Mouse (Mus musculus): Measurements from ENCODE around the gene Lats1. TPM values are rescaled to one million over a fixed set of nuclear protein-coding genes. Genes with fewer than 3 reads are reported as not detected.
"Not testable (repeated sequence)": the region's sequence is repeated elsewhere in the genome, so short reads cannot be mapped to it uniquely, and the experiment has no call there.

The Lats1 gene
- polyA plus RNA-seq, 1 experiment from 2014 or later = 2.2 TPM

DNA sequence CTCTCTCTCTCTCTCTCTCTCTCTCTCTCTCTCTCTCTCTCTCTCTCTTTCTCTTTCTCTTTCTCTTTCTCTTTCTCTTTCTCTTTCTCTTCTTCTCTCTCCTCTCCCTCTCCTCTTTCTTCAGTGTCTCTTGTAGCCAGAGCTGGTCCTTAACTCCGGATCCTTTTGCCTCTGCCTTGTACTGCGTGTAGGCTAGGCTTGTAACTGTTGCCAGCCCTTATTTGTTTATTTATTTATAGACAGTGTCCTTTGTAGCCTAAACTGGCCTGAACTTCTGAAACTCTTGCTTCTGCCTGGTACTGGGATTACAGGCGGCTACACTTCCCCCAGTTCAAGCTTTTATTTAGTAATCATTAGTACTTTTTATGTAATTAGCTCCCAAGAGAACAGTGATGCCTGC is 46.0 kb downstream of the Lats1 start:
- peak overlapping the region; percentile 73 for H3K4me3 ChIP-seq (replicated peaks)
- DNase-seq = no peak
- H3K27me3 ChIP-seq = no peaks in the 10 kb centered on the region
- WGBS (ENCODE audit: insufficient replicate concordance) = 16% methylated on average over 3 of the region's 3 CpGs
- H3K4me2 ChIP-seq = peak overlapping the region; percentile 86
- H3K4me1 ChIP-seq (replicated peaks) = peaks cover 27% of the 10 kb centered on the region
- no peak overlapping the region for H3K27ac ChIP-seq
- peak overlapping the region; percentile 80 for H3K9ac ChIP-seq
- H3K36me3 ChIP-seq = no peaks in the 10 kb centered on the region
- no peaks in the 10 kb centered on the region for H3K9me3 ChIP-seq (replicated peaks)
- no peak for ATAC-seq (ENCODE audit: low read depth)

DNA sequence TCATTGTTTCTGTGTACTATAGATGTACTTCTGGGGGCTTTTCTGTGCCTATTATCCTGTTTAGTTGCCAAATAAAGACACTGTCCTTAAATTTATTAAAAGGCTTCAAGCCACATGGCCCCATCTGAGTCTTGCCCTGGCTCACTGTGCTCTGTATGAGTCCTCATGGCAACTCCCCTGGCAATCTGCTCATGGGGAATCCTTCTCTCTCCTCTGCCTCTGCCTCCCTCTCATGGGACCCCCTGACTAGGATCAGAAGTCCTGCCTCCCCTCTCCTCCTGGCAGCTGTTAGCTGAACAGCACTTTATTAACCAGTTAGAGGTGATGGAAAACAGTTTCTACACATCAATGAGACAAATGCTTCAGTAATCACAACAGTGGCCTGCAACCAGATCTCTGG is 50.6 kb downstream of the Lats1 start:
- Histone ChIP-seq H3K36me3 (no peaks in the 10 kb centered on the region), H3K4me1 (replicated peaks) (peaks cover 29% of the 10 kb centered on the region), H3K4me3 (replicated peaks) (no peak overlapping the region), H3K9ac (no peak overlapping the region), H3K27ac (no peak overlapping the region), H3K4me2 (no peak overlapping the region), H3K27me3 (no peaks in the 10 kb centered on the region), H3K9me3 (replicated peaks) (no peaks in the 10 kb centered on the region)
- no peak for ATAC-seq (ENCODE audit: low read depth)
- DNase-seq = no peak

DNA sequence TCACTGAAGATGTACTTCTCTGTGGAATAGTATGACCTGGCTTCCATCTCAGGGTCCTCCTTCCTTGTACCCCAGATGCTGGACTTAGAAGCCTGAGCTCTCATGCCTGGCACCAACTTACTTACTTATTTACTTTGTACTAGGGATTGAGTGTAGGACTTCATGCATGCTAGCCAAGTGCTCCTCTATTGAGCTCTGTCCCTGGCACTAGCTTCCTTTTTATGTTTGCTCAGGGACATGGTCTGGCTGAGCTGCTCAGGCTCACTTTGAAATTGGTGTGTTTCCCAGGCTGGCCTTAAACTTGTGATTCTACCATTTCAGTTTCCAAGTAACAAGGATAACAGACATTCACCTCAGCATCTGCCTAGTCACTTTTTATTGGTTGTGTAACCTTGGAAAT is 56.1 kb downstream of the Lats1 start:
- Histone ChIP-seq H3K27ac (0 out of 2 replicates have a peak overlapping the region, but pooled peaks have one; percentile 1), H3K4me1 (replicated peaks) (peaks cover 28% of the 10 kb centered on the region), H3K9ac (no peak overlapping the region), H3K4me2 (no peak overlapping the region), H3K9me3 (replicated peaks) (no peaks in the 10 kb centered on the region), H3K27me3 (no peaks in the 10 kb centered on the region), H3K36me3 (peaks cover 5% of the 10 kb centered on the region), H3K4me3 (replicated peaks) (no peak overlapping the region)
- no peak for ATAC-seq (ENCODE audit: low read depth)
- DNase-seq = no peak

DNA sequence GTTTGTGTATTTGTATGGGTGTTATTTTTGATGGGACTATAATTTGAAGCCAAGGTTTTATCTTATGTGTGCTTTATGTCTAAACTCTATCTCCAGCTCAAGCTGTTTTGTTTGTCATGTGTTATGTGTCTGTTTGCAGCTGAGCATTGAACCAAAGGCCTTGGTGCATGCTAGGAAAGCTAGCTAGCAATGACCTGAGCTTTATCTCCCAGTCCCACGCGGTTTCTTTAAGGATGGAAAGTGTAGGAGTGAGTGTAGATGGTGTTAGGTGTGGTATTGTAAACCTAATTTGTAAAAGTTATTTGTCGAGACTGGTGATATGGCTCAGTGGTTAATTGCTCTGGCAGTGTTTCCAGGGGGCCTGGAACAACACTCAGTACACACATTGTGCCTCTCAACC is 56.9 kb downstream of the Lats1 start:
- Histone ChIP-seq H3K9ac (no peak overlapping the region), H3K4me1 (replicated peaks) (peaks cover 28% of the 10 kb centered on the region), H3K27me3 (no peaks in the 10 kb centered on the region), H3K27ac (peak overlapping the region; percentile 49), H3K36me3 (peaks cover 9% of the 10 kb centered on the region), H3K4me2 (no peak overlapping the region), H3K9me3 (replicated peaks) (no peaks in the 10 kb centered on the region), H3K4me3 (replicated peaks) (no peak overlapping the region)
- WGBS (ENCODE audit: insufficient replicate concordance) = 26% methylated on average over 3 of the region's 3 CpGs
- ATAC-seq (ENCODE audit: low read depth) (peak; percentile 84), DNase-seq (peak; percentile 19)

DNA sequence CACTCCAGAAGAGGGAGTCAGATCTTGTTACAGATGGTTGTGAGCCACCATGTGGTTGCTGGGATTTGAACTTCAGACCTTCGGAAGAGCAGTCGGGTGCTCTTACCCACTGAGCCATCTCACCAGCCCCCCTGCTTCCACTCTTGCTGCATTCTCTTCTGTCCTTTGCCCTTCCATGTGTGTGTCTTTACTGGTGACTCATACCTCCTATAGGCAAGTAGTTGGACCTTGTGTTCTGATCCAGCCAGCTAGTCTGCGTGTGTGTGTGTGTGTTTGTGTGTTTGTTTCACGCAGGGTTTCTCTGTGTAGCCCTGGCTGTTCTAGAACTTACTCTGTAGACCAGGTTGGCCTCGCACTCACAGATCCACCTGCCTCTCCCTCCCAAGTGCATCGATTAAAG is 64.5 kb downstream of the Lats1 start:
- peaks cover 64% of the 10 kb centered on the region for H3K36me3 ChIP-seq
- H3K9ac ChIP-seq; H3K27ac ChIP-seq; DNase-seq; H3K9me3 ChIP-seq (replicated peaks); H3K4me2 ChIP-seq; H3K27me3 ChIP-seq; H3K4me3 ChIP-seq (replicated peaks); H3K4me1 ChIP-seq (replicated peaks); ATAC-seq (ENCODE audit: low read depth): not testable (repeated sequence)
- 82% methylated on average over 6 of the region's 6 CpGs for WGBS (ENCODE audit: insufficient replicate concordance)

DNA sequence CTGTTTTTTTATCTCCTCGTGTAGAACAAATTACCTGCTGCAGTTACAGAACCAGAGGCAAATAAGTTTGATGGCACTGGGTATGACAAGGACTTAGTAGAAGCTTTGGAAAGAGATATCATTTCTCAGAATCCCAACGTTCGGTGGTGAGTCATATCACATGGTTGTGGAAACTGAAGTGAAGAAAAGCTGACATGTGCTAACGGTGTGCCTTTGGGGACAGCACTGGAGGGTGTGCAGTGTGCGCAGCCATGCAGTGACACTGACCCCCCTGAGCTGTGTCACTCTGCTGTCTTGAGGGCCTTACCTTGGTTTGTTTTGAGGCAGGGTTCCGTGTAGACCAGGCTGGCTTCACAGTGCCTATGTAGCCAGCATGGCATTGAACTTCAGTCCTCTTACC is 67.7 kb downstream of the Lats1 start:
- Histone ChIP-seq H3K36me3 (peaks cover 67% of the 10 kb centered on the region), H3K4me3 (replicated peaks) (no peak overlapping the region), H3K9ac (no peak overlapping the region), H3K9me3 (replicated peaks) (no peaks in the 10 kb centered on the region), H3K4me1 (replicated peaks) (no peaks in the 10 kb centered on the region), H3K4me2 (no peak overlapping the region), H3K27me3 (no peaks in the 10 kb centered on the region), H3K27ac (no peak overlapping the region)
- no peak for DNase-seq
- ATAC-seq (ENCODE audit: low read depth) = peak; percentile 26; the same call in 1 of the 2 replicates
- 61% methylated on average over 6 of the region's 6 CpGs for WGBS (ENCODE audit: insufficient replicate concordance)

DNA sequence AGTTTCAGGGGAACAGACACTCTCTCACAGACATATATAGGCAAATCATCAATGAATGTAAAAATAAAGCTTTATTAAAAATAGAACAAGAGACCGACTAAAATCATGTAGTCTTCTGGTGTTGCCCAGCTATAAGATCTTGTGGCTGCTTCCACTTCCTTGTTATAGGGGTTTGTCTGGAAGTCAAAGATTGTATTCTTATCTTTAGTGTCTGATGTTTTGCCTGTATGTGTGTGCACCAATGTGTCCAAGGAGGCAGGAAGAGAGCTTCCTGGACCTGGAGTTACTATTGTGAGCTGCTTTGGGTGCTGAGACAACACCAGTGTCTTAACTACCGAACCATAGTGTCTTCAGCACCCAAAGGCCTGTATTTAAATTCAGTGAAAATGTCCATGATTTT is 76.5 kb downstream of the Lats1 start:
- peak; percentile 58; the same call in 1 of the 2 replicates for ATAC-seq (ENCODE audit: low read depth)
- no peaks in the 10 kb centered on the region for H3K9me3 ChIP-seq (replicated peaks)
- no peak overlapping the region for H3K4me3 ChIP-seq (replicated peaks)
- H3K9ac ChIP-seq = no peak overlapping the region
- peaks cover 11% of the 10 kb centered on the region for H3K4me1 ChIP-seq (replicated peaks)
- no peak overlapping the region for H3K27ac ChIP-seq
- H3K27me3 ChIP-seq = no peaks in the 10 kb centered on the region
- no peak for DNase-seq
- WGBS (ENCODE audit: insufficient replicate concordance) = 34% methylated on average over 2 of the region's 2 CpGs
- H3K4me2 ChIP-seq = no peak overlapping the region
- peaks cover 56% of the 10 kb centered on the region for H3K36me3 ChIP-seq

Other genes starting within 250 kb of the Lats1 start
- 1.3 and 1.5 TPM in 2 replicates for gene Ulbp1, start 207.6 kb upstream of the Lats1 start, polyA plus RNA-seq (2015; fragmentation: Nextera tagmentation; extraction: Ambion mirVana)
- gene Lrp11, start 91.4 kb upstream of the Lats1 start, polyA plus RNA-seq (2015; fragmentation: Nextera tagmentation; extraction: Ambion mirVana) = 0.48 and 0.52 TPM in 2 replicates
- 39.0 and 44.7 TPM in 2 replicates for gene Nup43, start 13.7 kb upstream of the Lats1 start, polyA plus RNA-seq (2015; fragmentation: Nextera tagmentation; extraction: Ambion mirVana)
- 112 and 121 TPM in 2 replicates for gene Pcmt1, start 78 bp upstream of the Lats1 start, polyA plus RNA-seq (2015; fragmentation: Nextera tagmentation; extraction: Ambion mirVana)
- gene Katna1, start 44.8 kb downstream of the Lats1 start, polyA plus RNA-seq (2015; fragmentation: Nextera tagmentation; extraction: Ambion mirVana) = 33.9 and 43.6 TPM in 2 replicates
- gene Ginm1, start 111.6 kb downstream of the Lats1 start, polyA plus RNA-seq (2015; fragmentation: Nextera tagmentation; extraction: Ambion mirVana) = 31.7 and 36.3 TPM in 2 replicates
- 26.0 and 29.8 TPM in 2 replicates for gene Ppil4, start 111.7 kb downstream of the Lats1 start, polyA plus RNA-seq (2015; fragmentation: Nextera tagmentation; extraction: Ambion mirVana)
- gene Zc3h12d, start 151.3 kb downstream of the Lats1 start, polyA plus RNA-seq (2015; fragmentation: Nextera tagmentation; extraction: Ambion mirVana) = 0.22 and 0.23 TPM in 2 replicates

Data from liver, embryonic 13.5 days (tissue).